Mouse (Mus musculus): Measurements from ENCODE around the gene Snx12.

- TF ChIP-seq CTCF (IDR thresholded peaks at IDR 0.05; ENCODE audit: borderline replicate concordance, extremely low read depth, insufficient read depth, insufficient read length) (no peak), POLR2A (IDR thresholded peaks at IDR 0.05; ENCODE audit: borderline replicate concordance, extremely low read depth, insufficient read depth, insufficient read length, poor library complexity, severe bottlenecking) (no peak)
These were observed 95.8 kb downstream of the Snx12 start for GRCm38 (mm10) chrX:101126474-101126955.
